Mouse (Mus musculus) right cerebral cortex, postnatal 14 days (tissue): ENCODE measurements around the gene Trub2.

Experiments used
- DNase-seq: peaks from one replicate; pipeline ENCODE4 v3.0.0; 2022

The Trub2 gene

GRCm38 (mm10) chr2:29771611-29772461, 16.5 kb downstream of the Trub2 start:
- no peak for DNase-seq

GRCm38 (mm10) chr2:29770162-29770561, 18.1 kb downstream of the Trub2 start:
- DNase-seq = no peak

GRCm38 (mm10) chr2:29768901-29769300, 19.4 kb downstream of the Trub2 start:
- no peak for DNase-seq

- DNase-seq = no peak
Observed at GRCm38 (mm10) chr2:29767976-29768709, 20.2 kb downstream of the Trub2 start.

- DNase-seq = peak; percentile 71
Observed at GRCm38 (mm10) chr2:29764831-29765230, 23.5 kb downstream of the Trub2 start.

- DNase-seq = no peak
Observed at GRCm38 (mm10) chr2:29755693-29756092, 32.6 kb downstream of the Trub2 start.

- no peak for DNase-seq
Observed at GRCm38 (mm10) chr2:29752397-29752796, 35.9 kb downstream of the Trub2 start.

GRCm38 (mm10) chr2:29751497-29751896, 36.8 kb downstream of the Trub2 start, which contains the start of gene Gm13420:
Gm13420 (minus strand) TSS chr2:29751685.
- no peak for DNase-seq

- no peak for DNase-seq
Observed at GRCm38 (mm10) chr2:29748499-29748898, 39.8 kb downstream of the Trub2 start.

- DNase-seq = no peak
Observed at GRCm38 (mm10) chr2:29747852-29748251, 40.5 kb downstream of the Trub2 start.

GRCm38 (mm10) chr2:29747188-29747782, 41.0 kb downstream of the Trub2 start:
- DNase-seq = no peak

GRCm38 (mm10) chr2:29744256-29744655, 44.0 kb downstream of the Trub2 start:
- DNase-seq = no peak

GRCm38 (mm10) chr2:29741207-29741606, 47.1 kb downstream of the Trub2 start:
- no peak for DNase-seq

- DNase-seq = peak; percentile 54
Observed at GRCm38 (mm10) chr2:29739368-29739767, 48.9 kb downstream of the Trub2 start.

- DNase-seq = no peak
Observed at GRCm38 (mm10) chr2:29738799-29739198, 49.5 kb downstream of the Trub2 start.

GRCm38 (mm10) chr2:29737209-29737925, 50.9 kb downstream of the Trub2 start:
- DNase-seq = no peak

GRCm38 (mm10) chr2:29735708-29736107, 52.6 kb downstream of the Trub2 start:
- no peak for DNase-seq

GRCm38 (mm10) chr2:29733348-29733747, 55.0 kb downstream of the Trub2 start:
- no peak for DNase-seq

- DNase-seq = no peak
Observed at GRCm38 (mm10) chr2:29732559-29732958, 55.7 kb downstream of the Trub2 start.

GRCm38 (mm10) chr2:29731545-29731944, 56.8 kb downstream of the Trub2 start:
- no peak for DNase-seq

- no peak for DNase-seq
Observed at GRCm38 (mm10) chr2:29729500-29729899, 58.8 kb downstream of the Trub2 start.

GRCm38 (mm10) chr2:29724664-29725365, 63.5 kb downstream of the Trub2 start:
- DNase-seq = no peak
